Mouse (Mus musculus): ENCODE data around the gene Mag. TPM values are rescaled to one million over a fixed set of nuclear protein-coding genes. Genes with fewer than 3 reads are reported as not detected.

Gene Mag
- polyA plus RNA-seq (2014; fragmentation: Nextera tagmentation; extraction: Ambion mirVana) = 0.28 and 0.73 TPM in 2 replicates

GRCm38 (mm10) chr7:30914732-30915131 lies at the start of gene Mag:
Mag (minus strand) TSS chr7:30914873.
- Histone ChIP-seq H3K9ac (ENCODE audit: low read depth, low read length) (no peak within 1 kb of the TSS), H3K4me3 (ENCODE audit: low read depth, low read length) (no peak within 1 kb of the TSS), H3K36me3 (ENCODE audit: control insufficient read depth, insufficient read depth, low read length) (no peaks in the 10 kb centered on the region), H3K27me3 (ENCODE audit: control insufficient read depth, insufficient read depth, low read length) (no peaks in the 10 kb centered on the region), H3K9me3 (ENCODE audit: control insufficient read depth, low read length) (no peaks in the 10 kb centered on the region), H3K4me2 (replicated peaks; ENCODE audit: low read depth, low read length) (no peak within 1 kb of the TSS), H3K4me1 (replicated peaks; ENCODE audit: control insufficient read depth, insufficient read depth, low read length) (no peaks in the 10 kb centered on the region), H3K27ac (ENCODE audit: low read depth, low read length) (no peak within 1 kb of the TSS)
- WGBS = 78% methylated on average over 8 of the region's 8 CpGs
- DNase-seq (ENCODE audit: low spot score) (no peak), ATAC-seq (ENCODE audit: low FRiP score) (no peak)

- WGBS = 91% methylated on average over 7 of the region's 7 CpGs
- Histone ChIP-seq H3K9ac (ENCODE audit: low read depth, low read length) (no peak overlapping the region), H3K4me1 (replicated peaks; ENCODE audit: control insufficient read depth, insufficient read depth, low read length) (no peaks in the 10 kb centered on the region), H3K27me3 (ENCODE audit: control insufficient read depth, insufficient read depth, low read length) (no peaks in the 10 kb centered on the region), H3K9me3 (ENCODE audit: control insufficient read depth, low read length) (no peaks in the 10 kb centered on the region), H3K4me3 (ENCODE audit: low read depth, low read length) (no peak overlapping the region), H3K4me2 (replicated peaks; ENCODE audit: low read depth, low read length) (no peak overlapping the region), H3K27ac (ENCODE audit: low read depth, low read length) (no peak overlapping the region), H3K36me3 (ENCODE audit: control insufficient read depth, insufficient read depth, low read length) (no peaks in the 10 kb centered on the region)
- DNase-seq (ENCODE audit: low spot score) (no peak), ATAC-seq (ENCODE audit: low FRiP score) (no peak)
Observed at GRCm38 (mm10) chr7:30964366-30964765, 49.7 kb upstream of the Mag start.

DNA sequence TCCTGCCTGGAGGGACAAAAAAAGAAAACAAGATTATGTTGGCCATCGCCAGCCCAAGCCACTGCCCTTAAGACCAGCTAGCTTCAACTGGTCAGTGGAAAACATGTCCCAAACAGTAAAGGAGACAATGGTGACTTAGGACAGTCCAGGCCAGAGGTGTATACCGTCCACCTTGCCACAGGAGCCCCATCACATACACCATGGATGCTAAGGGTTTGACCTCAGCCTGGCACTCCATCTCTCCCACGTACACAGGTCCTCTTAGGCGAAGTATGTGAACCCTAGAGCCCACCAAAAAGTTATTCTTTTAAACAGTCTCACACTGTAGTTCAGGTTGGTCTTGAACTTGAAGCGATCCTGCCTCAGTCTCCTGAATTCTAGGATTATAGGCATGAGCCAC lies 48.2 kb upstream of the Mag start:
- H3K9me3 ChIP-seq (ENCODE audit: control insufficient read depth, low read length) = no peaks in the 10 kb centered on the region
- WGBS = 90% methylated on average over 5 of the region's 5 CpGs
- no peak overlapping the region for H3K9ac ChIP-seq (ENCODE audit: low read depth, low read length)
- H3K4me1 ChIP-seq (replicated peaks; ENCODE audit: control insufficient read depth, insufficient read depth, low read length) = no peaks in the 10 kb centered on the region
- no peaks in the 10 kb centered on the region for H3K36me3 ChIP-seq (ENCODE audit: control insufficient read depth, insufficient read depth, low read length)
- DNase-seq (ENCODE audit: low spot score) (no peak), ATAC-seq (ENCODE audit: low FRiP score) (no peak)
- H3K4me2 ChIP-seq (replicated peaks; ENCODE audit: low read depth, low read length) = no peak overlapping the region
- H3K27ac ChIP-seq (ENCODE audit: low read depth, low read length) = no peak overlapping the region
- H3K27me3 ChIP-seq (ENCODE audit: control insufficient read depth, insufficient read depth, low read length) = no peaks in the 10 kb centered on the region
- H3K4me3 ChIP-seq (ENCODE audit: low read depth, low read length) = no peak overlapping the region

GRCm38 (mm10) chr7:30959786-30960349 lies 45.2 kb upstream of the Mag start:
- no peaks in the 10 kb centered on the region for H3K27me3 ChIP-seq (ENCODE audit: control insufficient read depth, insufficient read depth, low read length)
- H3K36me3 ChIP-seq (ENCODE audit: control insufficient read depth, insufficient read depth, low read length) = no peaks in the 10 kb centered on the region
- no peak for ATAC-seq (ENCODE audit: low FRiP score)
- H3K27ac ChIP-seq (ENCODE audit: low read depth, low read length) = no peak overlapping the region
- H3K9ac ChIP-seq (ENCODE audit: low read depth, low read length) = no peak overlapping the region
- no peaks in the 10 kb centered on the region; the same call in 1 of the 2 replicates for H3K4me1 ChIP-seq (replicated peaks; ENCODE audit: control insufficient read depth, insufficient read depth, low read length)
- WGBS = 88% methylated on average over 6 of the region's 6 CpGs
- DNase-seq (ENCODE audit: low spot score) = no peak
- no peak overlapping the region for H3K4me3 ChIP-seq (ENCODE audit: low read depth, low read length)
- H3K9me3 ChIP-seq (ENCODE audit: control insufficient read depth, low read length) = no peaks in the 10 kb centered on the region
- no peak overlapping the region for H3K4me2 ChIP-seq (replicated peaks; ENCODE audit: low read depth, low read length)

GRCm38 (mm10) chr7:30958866-30959487 lies 44.3 kb upstream of the Mag start:
- Histone ChIP-seq H3K4me1 (replicated peaks; ENCODE audit: control insufficient read depth, insufficient read depth, low read length) (no peaks in the 10 kb centered on the region; the same call in 1 of the 2 replicates), H3K36me3 (ENCODE audit: control insufficient read depth, insufficient read depth, low read length) (0 out of 2 replicates have a peak, but pooled peaks cover 3% of the 10 kb centered on the region), H3K4me2 (replicated peaks; ENCODE audit: low read depth, low read length) (no peak overlapping the region), H3K27ac (ENCODE audit: low read depth, low read length) (no peak overlapping the region), H3K27me3 (ENCODE audit: control insufficient read depth, insufficient read depth, low read length) (no peaks in the 10 kb centered on the region), H3K9me3 (ENCODE audit: control insufficient read depth, low read length) (no peaks in the 10 kb centered on the region), H3K9ac (ENCODE audit: low read depth, low read length) (no peak overlapping the region), H3K4me3 (ENCODE audit: low read depth, low read length) (no peak overlapping the region)
- no peak for DNase-seq (ENCODE audit: low spot score)
- 98% methylated on average over 9 of the region's 9 CpGs for WGBS
- no peak for ATAC-seq (ENCODE audit: low FRiP score)

- ATAC-seq (ENCODE audit: low FRiP score) (no peak), DNase-seq (ENCODE audit: low spot score) (no peak)
- H3K4me2 ChIP-seq (replicated peaks; ENCODE audit: low read depth, low read length) = peak overlapping the region; percentile 85
- peak overlapping the region; percentile 98; the same call in 1 of the 2 replicates for H3K27ac ChIP-seq (ENCODE audit: low read depth, low read length)
- H3K9me3 ChIP-seq (ENCODE audit: control insufficient read depth, low read length) = no peaks in the 10 kb centered on the region
- peaks cover 9% of the 10 kb centered on the region; the same call in 1 of the 2 replicates for H3K36me3 ChIP-seq (ENCODE audit: control insufficient read depth, insufficient read depth, low read length)
- H3K27me3 ChIP-seq (ENCODE audit: control insufficient read depth, insufficient read depth, low read length) = no peaks in the 10 kb centered on the region
- no peaks in the 10 kb centered on the region; the same call in 1 of the 2 replicates for H3K4me1 ChIP-seq (replicated peaks; ENCODE audit: control insufficient read depth, insufficient read depth, low read length)
- peak overlapping the region; percentile 98 for H3K4me3 ChIP-seq (ENCODE audit: low read depth, low read length)
- 71% methylated on average over 28 of the region's 28 CpGs for WGBS
- peak overlapping the region; percentile 99 for H3K9ac ChIP-seq (ENCODE audit: low read depth, low read length)
Observed at GRCm38 (mm10) chr7:30958109-30958865, 43.6 kb upstream of the Mag start.

DNA sequence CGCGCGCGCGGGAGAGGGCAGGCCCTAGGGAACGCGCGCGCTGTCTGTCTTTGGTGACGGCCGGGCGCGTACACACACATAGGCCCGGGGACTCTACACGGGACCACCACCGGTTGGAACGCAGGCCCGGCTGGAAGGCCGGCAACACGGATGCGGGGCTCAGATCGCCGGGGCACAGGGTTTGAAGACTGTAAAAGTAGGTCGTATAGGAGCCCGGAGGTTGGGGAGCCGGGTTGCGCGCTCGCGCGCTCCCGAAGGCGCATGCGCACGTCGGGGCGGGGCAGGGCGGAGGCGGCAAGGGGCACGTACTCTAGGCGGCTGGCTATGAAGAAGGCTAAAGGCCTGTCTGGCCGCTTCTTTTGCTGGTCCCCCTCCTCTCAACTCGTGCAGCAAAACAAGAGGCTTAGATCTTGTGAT lies 42.7 kb upstream of the Mag start:
- Histone ChIP-seq H3K4me3 (ENCODE audit: low read depth, low read length) (peak overlapping the region; percentile 98), H3K9ac (ENCODE audit: low read depth, low read length) (peak overlapping the region; percentile 99), H3K4me2 (replicated peaks; ENCODE audit: low read depth, low read length) (peak overlapping the region; percentile 85), H3K27me3 (ENCODE audit: control insufficient read depth, insufficient read depth, low read length) (no peaks in the 10 kb centered on the region), H3K36me3 (ENCODE audit: control insufficient read depth, insufficient read depth, low read length) (peaks cover 14% of the 10 kb centered on the region), H3K27ac (ENCODE audit: low read depth, low read length) (peak overlapping the region; percentile 98), H3K9me3 (ENCODE audit: control insufficient read depth, low read length) (no peaks in the 10 kb centered on the region), H3K4me1 (replicated peaks; ENCODE audit: control insufficient read depth, insufficient read depth, low read length) (no peaks in the 10 kb centered on the region; the same call in 1 of the 2 replicates)
- DNase-seq (ENCODE audit: low spot score) (peak; percentile 91), ATAC-seq (ENCODE audit: low FRiP score) (peak; percentile 65)
- WGBS = 1% methylated on average over 42 of the region's 43 CpGs

DNA sequence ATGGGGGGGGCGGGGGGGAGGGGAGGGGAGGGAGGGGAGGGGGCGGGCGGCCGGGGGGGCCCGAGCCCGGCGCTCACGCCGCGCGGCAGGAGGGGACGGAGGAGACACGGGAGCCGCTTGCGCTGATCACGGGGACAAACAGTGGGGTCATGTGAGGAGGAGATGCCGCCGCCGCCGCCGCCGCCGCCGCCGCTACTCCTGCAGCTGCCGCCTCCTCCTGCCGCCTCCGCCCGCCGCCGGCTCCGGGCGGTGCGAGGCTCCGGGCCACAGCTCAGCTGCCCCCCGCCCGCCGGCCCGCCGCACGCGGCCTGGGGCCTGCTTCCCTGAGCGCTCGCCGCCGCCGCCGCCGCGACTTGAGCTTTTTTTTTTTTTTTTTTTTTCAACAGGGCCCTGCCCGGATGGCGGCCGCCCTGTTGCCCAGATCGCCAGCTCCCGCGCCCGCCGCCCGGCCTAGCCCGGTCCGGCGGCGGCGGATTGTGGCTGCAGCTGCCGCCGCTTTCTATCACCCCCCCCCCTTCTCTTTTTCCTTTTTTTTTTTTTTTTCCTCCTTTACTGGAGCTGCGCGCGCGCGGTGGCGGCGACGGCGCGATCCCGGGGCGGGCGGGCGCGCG lies 42.2 kb upstream of the Mag start, which contains the start of gene Usf2:
Gene Usf2, minus strand, starts transcription at position 48 of the 611 bp plus-strand sequence.
- Histone ChIP-seq H3K9me3 (ENCODE audit: control insufficient read depth, low read length) (no peaks in the 10 kb centered on the region), H3K4me2 (replicated peaks; ENCODE audit: low read depth, low read length) (peak within 1 kb of the TSS; percentile 85), H3K9ac (ENCODE audit: low read depth, low read length) (peak within 1 kb of the TSS; percentile 99), H3K4me1 (replicated peaks; ENCODE audit: control insufficient read depth, insufficient read depth, low read length) (no peaks in the 10 kb centered on the region; the same call in 1 of the 2 replicates), H3K27me3 (ENCODE audit: control insufficient read depth, insufficient read depth, low read length) (no peaks in the 10 kb centered on the region), H3K36me3 (ENCODE audit: control insufficient read depth, insufficient read depth, low read length) (peaks cover 14% of the 10 kb centered on the region), H3K27ac (ENCODE audit: low read depth, low read length) (peak within 1 kb of the TSS; percentile 98), H3K4me3 (ENCODE audit: low read depth, low read length) (peak within 1 kb of the TSS; percentile 98)
- DNase-seq (ENCODE audit: low spot score) (peak; percentile 80), ATAC-seq (ENCODE audit: low FRiP score) (peak; percentile 57)
- WGBS = under 1% methylated on average over 41 of the region's 82 CpGs

Data from hindbrain, embryonic 11.5 days (tissue).